Mouse (Mus musculus) heart, adult 2 months (tissue): ENCODE data around the gene A930018P22Rik.

Experiments used
- EP300 ChIP-seq: fragments of 200-500 bp; IDR thresholded peaks from 2 replicates; pipeline ENCODE4 v1.6.1; 2011; ENCODE audit warnings: low read depth, low read length, control low read depth; ENCODE audit not compliant: insufficient read depth
- POLR2A ChIP-seq: fragments of 200-500 bp; IDR thresholded peaks from 2 replicates; pipeline ENCODE4 v1.6.1; 2011; ENCODE audit warnings: mild to moderate bottlenecking, low read depth, low read length, control low read depth; ENCODE audit not compliant: insufficient read depth

GRCm38 (mm10) chr2:104098529-104099230, 23.9 kb upstream of the A930018P22Rik start:
- TF ChIP-seq EP300, result no peak
- TF ChIP-seq POLR2A, result no peak
